Mouse (Mus musculus) right cerebral cortex, postnatal 36 days (tissue): ENCODE measurements around the gene Zfp874a.
A peak's percentile ranks its signal among the peaks of the same experiment; 100 is the strongest.
"Not testable (repeated sequence)": the region's sequence is repeated elsewhere in the genome, so short reads cannot be mapped to it uniquely, and the experiment has no call there.

ENCODE experiments used
- DNase-seq, 2 experiments: peaks; one replicate each; pipeline ENCODE4 v3.0.0; 2022; ENCODE audit warnings: low spot score in 2 of 2, mixed read lengths in 1 of 2

Zfp874a gene

DNA sequence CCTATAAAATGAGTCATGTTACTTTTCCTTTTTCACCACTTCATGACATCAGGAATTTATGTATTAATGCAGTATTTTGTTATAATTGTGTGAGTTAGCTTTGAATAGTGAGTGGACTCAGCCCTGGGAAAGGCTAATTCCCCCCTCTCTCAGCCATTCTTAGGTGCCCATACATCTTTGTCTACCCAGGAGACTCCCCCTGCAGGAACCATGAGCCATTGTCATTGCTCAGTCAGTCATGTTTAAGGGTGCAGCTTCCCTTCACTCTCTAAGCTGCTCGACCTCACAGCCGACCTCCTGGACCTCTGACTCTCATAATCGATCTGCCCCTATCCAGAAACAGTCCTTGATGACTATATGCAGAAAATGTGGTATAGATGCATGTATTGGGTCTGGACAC is 75.2 kb downstream of the Zfp874a start:
- not testable (repeated sequence) for DNase-seq

DNA sequence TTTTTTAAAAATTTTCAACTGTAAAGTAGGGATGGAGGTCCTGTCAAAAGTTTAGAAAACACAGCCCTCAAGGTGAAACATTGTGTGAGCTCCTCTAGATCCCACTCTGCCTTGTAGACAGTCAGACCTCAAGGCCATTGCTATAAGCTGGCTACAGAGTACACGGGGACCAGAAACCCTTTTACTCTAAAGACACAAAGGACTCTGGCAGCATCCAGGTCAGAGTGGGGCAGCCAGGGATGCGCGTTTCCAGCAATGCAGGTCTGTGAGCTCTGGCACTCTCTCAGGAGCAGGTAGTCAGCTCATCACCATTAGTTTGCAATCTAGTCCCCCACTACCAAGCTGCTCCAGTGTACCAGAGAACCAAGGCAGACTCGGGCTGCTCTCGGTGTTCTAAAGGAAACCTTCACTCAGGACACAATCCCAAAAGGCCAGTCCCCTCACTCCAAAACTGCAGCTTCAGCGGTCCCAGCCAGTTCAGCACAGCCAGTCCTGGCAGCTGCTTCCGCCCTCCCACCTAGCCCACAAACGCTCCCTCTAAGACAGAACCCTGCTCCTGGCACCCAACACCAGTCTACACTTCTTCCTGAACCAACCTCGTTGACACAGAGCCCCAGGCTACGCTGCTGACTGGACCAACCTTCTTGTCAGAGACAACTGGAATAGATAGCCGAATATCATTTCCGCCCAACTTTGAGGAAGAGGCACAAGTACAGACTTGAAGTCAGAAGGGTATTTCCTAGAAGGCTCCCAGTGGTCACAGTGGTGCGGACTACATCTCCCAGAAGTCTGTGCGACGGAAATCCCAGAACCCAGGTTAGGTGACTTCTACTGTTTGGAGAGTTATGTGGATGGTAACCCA is 76.1 kb downstream of the Zfp874a start, which contains the start of the genes Gm28041 and Zfp456:
TSS of gene Gm28041 (minus strand) at position 684 of the 862 bp plus-strand sequence.
TSS of gene Zfp456 (minus strand) at position 761 of the 862 bp plus-strand sequence.
- DNase-seq: peak; percentile 14 to 32
